35 mouse cellular contexts compared by ENCODE assay signal in genomic region chr19:29973396-29973795, GRCm38 (mm10). TPM values are rescaled to one million over a fixed set of nuclear protein-coding genes. Genes with fewer than 3 reads are reported as not detected.
DNase-seq lines count a peak whose midpoint lies in the region; TF ChIP-seq lines count a peak whose summit lies in the region.
"Had no signal": no experiment of that assay in that cellular context is flagged by ENCODE, and none has a peak within 500 bp of the region (broad histone marks: within the 10 kb centered on the region; RNA-seq: fewer than 3 reads in every experiment).

No protein-coding gene starts in this region.

- H3K4me1 ChIP-seq in heart, adult 2 months (ENCODE audit: control insufficient read depth, insufficient read depth, low read length): peaks cover 2% of the 10 kb centered on the region
- H3K4me1 ChIP-seq in heart, embryonic 10.5 days: no peaks in the 10 kb centered on the region
- H3K4me1 ChIP-seq: forebrain, embryonic 13.5 days; hindbrain, embryonic 15.5 days; limb, embryonic 15.5 days; neural tube, embryonic 12.5 days had no signal

- H3ac ChIP-seq in myocyte (ENCODE audit: control insufficient read depth, insufficient read length): no peak overlapping the region

- no peak for TF ChIP-seq POLR2A in heart, adult 2 months (IDR thresholded peaks at IDR 0.05; ENCODE audit: insufficient read depth, low read depth, low read length)
- no peak for TF ChIP-seq POLR2A in myocyte (IDR thresholded peaks at IDR 0.05; ENCODE audit: insufficient read length, low read depth)

- no peaks in the 10 kb centered on the region for H3K27me3 ChIP-seq in heart, adult 2 months (ENCODE audit: control insufficient read depth, insufficient read depth, low read length)
- no peaks in the 10 kb centered on the region for H3K27me3 ChIP-seq in heart, embryonic 10.5 days (ENCODE audit: insufficient read depth, poor library complexity, severe bottlenecking)
- H3K27me3 ChIP-seq in myocyte (ENCODE audit: control insufficient read depth, insufficient read depth, insufficient read length): no peaks in the 10 kb centered on the region
- H3K27me3 ChIP-seq: CH12.LX; forebrain, embryonic 13.5 days; hindbrain, embryonic 15.5 days; limb, embryonic 15.5 days; neural tube, embryonic 12.5 days; Patski had no signal

- no peaks in the 10 kb centered on the region; the same call in 1 of the 2 replicates for H3K9me3 ChIP-seq in heart, embryonic 10.5 days
- H3K9me3 ChIP-seq: forebrain, embryonic 13.5 days; hindbrain, embryonic 15.5 days; limb, embryonic 15.5 days; neural tube, embryonic 12.5 days had no signal

- H3K4me3 ChIP-seq in heart, adult 2 months: no peak overlapping the region
- H3K4me3 ChIP-seq in heart, embryonic 10.5 days: no peak overlapping the region
- no peak overlapping the region for H3K4me3 ChIP-seq in gastrocnemius, adult 2 months
- no peak overlapping the region for H3K4me3 ChIP-seq in myocyte
- H3K4me3 ChIP-seq: forebrain, embryonic 13.5 days; hindbrain, embryonic 15.5 days; limb, embryonic 15.5 days; neural tube, embryonic 12.5 days had no signal

- 47% methylated on average over 5 of the region's 5 CpGs for WGBS in heart, adult 2 months
- 72% methylated on average over 5 of the region's 5 CpGs for WGBS in heart, embryonic 10.5 days

- no peak overlapping the region for H3K9ac ChIP-seq in heart, adult 2 months (ENCODE audit: low read depth, low read length)
- H3K9ac ChIP-seq: forebrain, embryonic 13.5 days; hindbrain, embryonic 15.5 days; limb, embryonic 15.5 days; liver, embryonic 14.5 days; lung, embryonic 14.5 days; neural tube, embryonic 12.5 days had no signal

- H3K27ac ChIP-seq in heart, adult 2 months: peak overlapping the region; percentile 3
- H3K27ac ChIP-seq in heart, embryonic 10.5 days: no peak overlapping the region
- peak overlapping the region; percentile 81 for H3K27ac ChIP-seq in gastrocnemius, adult 2 months
- H3K27ac ChIP-seq: forebrain, embryonic 13.5 days; hindbrain, embryonic 15.5 days; limb, embryonic 15.5 days; liver, embryonic 14.5 days; neural tube, embryonic 12.5 days had no signal

- peak overlapping the region; percentile 14 for H3K4me2 ChIP-seq in myocyte (ENCODE audit: low read depth)
- H3K4me2 ChIP-seq: forebrain, embryonic 13.5 days; hindbrain, embryonic 15.5 days; limb, embryonic 15.5 days; lung, embryonic 14.5 days; neural tube, embryonic 12.5 days had no signal

- TF ChIP-seq CTCF in heart, adult 2 months (IDR thresholded peaks at IDR 0.05): no peak
- TF ChIP-seq CTCF in gastrocnemius, adult 2 months (IDR thresholded peaks at IDR 0.05): no peak

- peak; percentile 47 to 68 for DNase-seq in heart, adult 2 months
- no peak for DNase-seq in heart, embryonic 10.5 days (ENCODE audit: low spot score)
- DNase-seq in gastrocnemius, adult 2 months: peak; percentile 70
- DNase-seq in heart, adult 9 months (ENCODE audit: low spot score in 2 of 2): peak; percentile 72 to 74
- no peak for DNase-seq in right cerebral cortex, postnatal 25 days
- no peak for DNase-seq in left cerebral cortex, adult 18-20 months (ENCODE audit: low spot score in 2 of 2)
- DNase-seq in cerebellum, adult 9-11 months: no peak
- DNase-seq: adrenal gland, adult 2 months; cerebellum, adult 18-20 months; cerebellum, postnatal 36 days; embryo, embryonic 11 days; kidney, adult 8-10 months; kidney, postnatal 10 days; layer of hippocampus, postnatal 36 days; lung, embryonic 14.5 days; lung, postnatal 4 days; midbrain, embryonic 14.5 days; retina, postnatal 1 day; thymus, postnatal 14 days had no signal

- no peaks in the 10 kb centered on the region; the same call in 1 of the 2 replicates for H3K36me3 ChIP-seq in heart, adult 2 months (ENCODE audit: control insufficient read depth, insufficient read depth, low read length)
- no peaks in the 10 kb centered on the region for H3K36me3 ChIP-seq in heart, embryonic 10.5 days
- H3K36me3 ChIP-seq in myocyte (ENCODE audit: control insufficient read depth, insufficient read depth): no peaks in the 10 kb centered on the region
- H3K36me3 ChIP-seq: G1E; hindbrain, embryonic 15.5 days; limb, embryonic 15.5 days; neural tube, embryonic 12.5 days had no signal

- intact Hi-C loops in heart, adult 2 months (cut with DNase I): loop anchor here (10.0 kb wide), 1 partner anchor 151 kb away; no protein-coding TSS in a partner anchor
- intact Hi-C loops in gastrocnemius, adult 2 months (cut with DNase I): no loop called here

- peak; percentile 54; the same call in 1 of the 2 replicates for TF ChIP-seq EP300 in heart, adult 2 months (IDR thresholded peaks at IDR 0.05; ENCODE audit: insufficient read depth, low read depth, low read length)

- no peaks in the 10 kb centered on the region for H3K79me2 ChIP-seq in heart, adult 2 months (replicated peaks; ENCODE audit: control insufficient read depth, insufficient read depth, low read length)
- H3K79me2 ChIP-seq in myocyte (ENCODE audit: control insufficient read depth, insufficient read depth): no peaks in the 10 kb centered on the region

TF ChIP-seq in myocyte, 11 proteins besides CTCF, POLR2A, EP300 and RAD21:
- TF ChIP-seq CEBPB (IDR thresholded peaks at IDR 0.05; ENCODE audit: insufficient read depth, poor library complexity, severe bottlenecking): peak; percentile 43; the same call in 1 of the 2 replicates
- TF ChIP-seq MYOD1 (IDR thresholded peaks at IDR 0.05; ENCODE audit: control insufficient read depth in 1 of 3, insufficient read length in 2 of 3, low read depth in 2 of 3): peak; percentile 48 to 90 (median 69)
- TF ChIP-seq SRF (IDR thresholded peaks at IDR 0.05; ENCODE audit: control insufficient read depth, insufficient read length, low read depth): no peak
- TF ChIP-seq USF1 (IDR thresholded peaks at IDR 0.05; ENCODE audit: low read depth): no peak

RNA-seq across cellular contexts. Expression of gene Trpd52l3, which starts 30.2 kb away (rescaled TPM):
- total RNA-seq in heart, adult 2 months (2021): not detected
- not detected in 2 replicates for polyA plus RNA-seq in heart, adult 2 months (2012; rRNA removed)
- not detected in 2 replicates for polyA plus RNA-seq in heart, embryonic 10.5 days (2016; fragmentation: Nextera tagmentation; extraction: Ambion mirVana)
- not detected for total RNA-seq in gastrocnemius, adult 2 months (2021)
- polyA plus RNA-seq in myocyte (2012; fragmentation: generic; extraction: Trizol): not detected
- total RNA-seq in left cerebral cortex, adult 18-20 months (2021): not detected
- total RNA-seq: adrenal gland, adult 2 months; CH12.LX; layer of hippocampus, adult 18-20 months; layer of hippocampus, postnatal 36 days; left cerebral cortex, postnatal 36 days; megakaryocyte-erythroid progenitor cell, adult 5-6 weeks had no signal
- polyA plus RNA-seq: adrenal gland, adult 2 months; embryonic facial prominence, embryonic 14.5 days; forebrain, embryonic 13.5 days; G1E; heart, postnatal 0 days; hindbrain, embryonic 15.5 days; intestine, embryonic 14.5 days; limb, embryonic 15.5 days; liver, embryonic 14.5 days; lung, embryonic 14.5 days; midbrain, embryonic 14.5 days; neural tube, embryonic 12.5 days; Patski; stomach, embryonic 14.5 days had no signal

RNA-seq across cellular contexts. Expression of gene Il33, which starts 48.5 kb away (rescaled TPM):
- total RNA-seq in heart, adult 2 months (2021): 1 to 10 TPM; 5.7 to 8.2 TPM
- polyA plus RNA-seq in heart, adult 2 months (2012; rRNA removed): 3.7 and 7.3 TPM in 2 replicates
- polyA plus RNA-seq in heart, embryonic 10.5 days (2016; fragmentation: Nextera tagmentation; extraction: Ambion mirVana): 1.1 and 1.7 TPM in 2 replicates
- 1 to 10 TPM; 5.7 to 5.9 TPM for total RNA-seq in gastrocnemius, adult 2 months (2021)
- polyA plus RNA-seq in myocyte (2012; fragmentation: generic; extraction: Trizol): 1.4 TPM
- total RNA-seq in left cerebral cortex, adult 18-20 months (2021): 10 to 100 TPM; 41.9 to 54.2 TPM
- total RNA-seq: megakaryocyte-erythroid progenitor cell, adult 5-6 weeks had no signal

RNA-seq across cellular contexts. Expression of gene Uhrf2, which starts 56.9 kb away (rescaled TPM):
- total RNA-seq in heart, adult 2 months (2021): 10 to 100 TPM; 17.6 to 20.3 TPM
- 15.9 and 27.1 TPM in 2 replicates for polyA plus RNA-seq in heart, adult 2 months (2012; rRNA removed)
- 56.6 and 65.2 TPM in 2 replicates for polyA plus RNA-seq in heart, embryonic 10.5 days (2016; fragmentation: Nextera tagmentation; extraction: Ambion mirVana)
- 10 to 100 TPM; 15.5 to 16.1 TPM for total RNA-seq in gastrocnemius, adult 2 months (2021)
- polyA plus RNA-seq in myocyte (2012; fragmentation: generic; extraction: Trizol): 17.2 TPM
- total RNA-seq in left cerebral cortex, adult 18-20 months (2021): 10 to 100 TPM; 51.5 to 57.7 TPM

Comparison
In these comparisons a context has a peak if more than half of its experiments do, and no peak if none do; other contexts are left out.
1. DNase-seq: peak in heart, adult 2 months (2 of 2), gastrocnemius, adult 2 months (single experiment) and heart, adult 9 months (2 of 2); none in heart, embryonic 10.5 days (single experiment), right cerebral cortex, postnatal 25 days (single experiment), left cerebral cortex, adult 18-20 months (0 of 2) and cerebellum, adult 9-11 months (single experiment).
2. RNA of gene Il33, which starts 48.5 kb away (total RNA-seq): 41.9 to 54.2 TPM in left cerebral cortex, adult 18-20 months; 5.7 to 8.2 TPM in heart, adult 2 months and 5.7 to 5.9 TPM in gastrocnemius, adult 2 months; every median in the first group is over 4 times any median in the second.